Comparison of ENCODE assay signal across 16 mouse cellular contexts in genomic region chr10:118052042-118052441, GRCm38 (mm10).
DNase-seq lines count a peak whose midpoint lies in the region; ATAC-seq and TF ChIP-seq lines count a peak whose summit lies in the region.
"Had no signal": no experiment of that assay in that cellular context is flagged by ENCODE, and none has a peak within 500 bp of the region (broad histone marks: within the 10 kb centered on the region; RNA-seq: fewer than 3 reads in every experiment).

No protein-coding gene starts in this region.

- H3K4me2 ChIP-seq in lung, postnatal 0 days (replicated peaks; ENCODE audit: low read depth, low read length): no peak overlapping the region
- no peak overlapping the region for H3K4me2 ChIP-seq in forebrain, embryonic 16.5 days (ENCODE audit: low read length)
- H3K4me2 ChIP-seq: intestine, embryonic 15.5 days; midbrain, embryonic 15.5 days; neural tube, embryonic 15.5 days had no signal

- no peak for ATAC-seq in lung, postnatal 0 days
- ATAC-seq in forebrain, embryonic 16.5 days: no peak
- ATAC-seq: activated CD4-positive, CD25-positive, alpha-beta regulatory T cell, adult 4 months; intestine, embryonic 15.5 days; midbrain, embryonic 15.5 days had no signal

- DNase-seq in lung, postnatal 0 days (ENCODE audit: low spot score): peak; percentile 26
- no peak for DNase-seq in lung, postnatal 14 days
- DNase-seq in liver, adult 2 months (ENCODE audit: extremely low read depth, low read depth, low spot score): peak; percentile 26
- DNase-seq in spleen, adult 18-20 months: peak; percentile 25 to 32
- DNase-seq in adrenal gland, postnatal 36 days: no peak
- DNase-seq in thymus, adult 2 months: no peak
- DNase-seq: cerebellum, adult 11 months; left cerebral cortex, postnatal 4 days; lung, adult 2 months; right cerebral cortex, postnatal 4 days had no signal

- H3K36me3 ChIP-seq in lung, postnatal 0 days (ENCODE audit: insufficient read depth, low read length): no peaks in the 10 kb centered on the region
- no peaks in the 10 kb centered on the region for H3K36me3 ChIP-seq in liver, adult 2 months (ENCODE audit: control insufficient read depth, insufficient read depth, low read length)
- H3K36me3 ChIP-seq in forebrain, embryonic 16.5 days (ENCODE audit: control insufficient read depth, insufficient read depth): no peaks in the 10 kb centered on the region
- no peaks in the 10 kb centered on the region for H3K36me3 ChIP-seq in thymus, adult 2 months (ENCODE audit: control insufficient read depth, insufficient read depth, low read length)
- H3K36me3 ChIP-seq: intestine, embryonic 15.5 days; midbrain, embryonic 15.5 days; neural tube, embryonic 15.5 days had no signal

- H3K4me3 ChIP-seq in lung, postnatal 0 days (ENCODE audit: low read depth, low read length): no peak overlapping the region
- H3K4me3 ChIP-seq in bone marrow macrophage, adult 2 months (ENCODE audit: insufficient read depth, low read length): peak overlapping the region; percentile 43
- H3K4me3 ChIP-seq in liver, adult 2 months (ENCODE audit: insufficient read depth, low read depth, low read length): no peak overlapping the region
- no peak overlapping the region for H3K4me3 ChIP-seq in forebrain, embryonic 16.5 days (replicated peaks; ENCODE audit: low read length)
- H3K4me3 ChIP-seq in thymus, adult 2 months (ENCODE audit: control insufficient read depth, insufficient read depth, low read length): no peak overlapping the region
- H3K4me3 ChIP-seq: intestine, embryonic 15.5 days; midbrain, embryonic 15.5 days; neural tube, embryonic 15.5 days had no signal

- TF ChIP-seq CTCF in lung, postnatal 0 days (IDR thresholded peaks at IDR 0.05): no peak
- TF ChIP-seq CTCF in bone marrow macrophage, adult 2 months (IDR thresholded peaks at IDR 0.05; ENCODE audit: low read depth, low read length): no peak
- TF ChIP-seq CTCF in liver, adult 2 months (IDR thresholded peaks at IDR 0.05; ENCODE audit: low read depth, low read length): no peak
- TF ChIP-seq CTCF in thymus, adult 2 months (IDR thresholded peaks at IDR 0.05; ENCODE audit: borderline replicate concordance, control insufficient read depth, extremely low read depth, insufficient read depth, low read length, poor library complexity): no peak

- H3K9me3 ChIP-seq in lung, postnatal 0 days (ENCODE audit: low read length): no peaks in the 10 kb centered on the region
- H3K9me3 ChIP-seq in forebrain, embryonic 16.5 days (ENCODE audit: control insufficient read depth, low read length): no peaks in the 10 kb centered on the region
- H3K9me3 ChIP-seq: intestine, embryonic 15.5 days; midbrain, embryonic 15.5 days; neural tube, embryonic 15.5 days had no signal

- H3K27ac ChIP-seq in lung, postnatal 0 days (ENCODE audit: low read length): no peak overlapping the region
- H3K27ac ChIP-seq in bone marrow macrophage, adult 2 months (ENCODE audit: insufficient read depth, low read depth, low read length): peak overlapping the region; percentile 95
- H3K27ac ChIP-seq in liver, adult 2 months (replicated peaks; ENCODE audit: insufficient read depth, low read depth, low read length): no peak overlapping the region
- H3K27ac ChIP-seq in forebrain, embryonic 16.5 days (ENCODE audit: low read length): no peak overlapping the region
- H3K27ac ChIP-seq in thymus, adult 2 months (ENCODE audit: control insufficient read depth, insufficient read depth, low read length): no peak overlapping the region
- H3K27ac ChIP-seq: intestine, embryonic 15.5 days; midbrain, embryonic 15.5 days; neural tube, embryonic 15.5 days had no signal

- no peaks in the 10 kb centered on the region for H3K79me2 ChIP-seq in liver, adult 2 months (ENCODE audit: control insufficient read depth, insufficient read depth, low read length)

- H3K27me3 ChIP-seq in lung, postnatal 0 days (replicated peaks; ENCODE audit: insufficient read depth, low read length): no peaks in the 10 kb centered on the region
- no peaks in the 10 kb centered on the region for H3K27me3 ChIP-seq in liver, adult 2 months (ENCODE audit: control insufficient read depth, insufficient read depth, low read length)
- no peaks in the 10 kb centered on the region for H3K27me3 ChIP-seq in forebrain, embryonic 16.5 days (replicated peaks; ENCODE audit: control insufficient read depth, insufficient read depth, low read length)
- no peaks in the 10 kb centered on the region for H3K27me3 ChIP-seq in thymus, adult 2 months (ENCODE audit: control insufficient read depth, insufficient read depth, low read length)
- H3K27me3 ChIP-seq: intestine, embryonic 15.5 days; midbrain, embryonic 15.5 days; neural tube, embryonic 15.5 days had no signal

- TF ChIP-seq POLR2A in bone marrow macrophage, adult 2 months (IDR thresholded peaks at IDR 0.05; ENCODE audit: borderline replicate concordance, low read depth, low read length): no peak
- no peak for TF ChIP-seq POLR2A in liver, adult 2 months (IDR thresholded peaks at IDR 0.05; ENCODE audit: extremely low read depth, insufficient read depth, low read length)
- no peak for TF ChIP-seq POLR2A in thymus, adult 2 months (IDR thresholded peaks at IDR 0.05; ENCODE audit: control insufficient read depth, extremely low read depth, insufficient read depth, low read length, poor library complexity)

- no peak overlapping the region for H3K9ac ChIP-seq in lung, postnatal 0 days (replicated peaks; ENCODE audit: low read depth)
- no peak overlapping the region for H3K9ac ChIP-seq in liver, adult 2 months (ENCODE audit: low read depth, low read length)
- H3K9ac ChIP-seq in forebrain, embryonic 16.5 days (replicated peaks; ENCODE audit: low read depth, low read length): no peak overlapping the region
- H3K9ac ChIP-seq: intestine, embryonic 15.5 days; midbrain, embryonic 15.5 days; neural tube, embryonic 15.5 days had no signal

- 71% methylated on average over 11 of the region's 11 CpGs for WGBS in lung, postnatal 0 days
- 62% methylated on average over 11 of the region's 11 CpGs for WGBS in liver, adult 2 months
- WGBS in forebrain, embryonic 16.5 days: 90% methylated on average over 11 of the region's 11 CpGs
- WGBS in thymus, adult 2 months: 44% methylated on average over 11 of the region's 11 CpGs

- no peak for TF ChIP-seq EP300 in lung, postnatal 0 days (IDR thresholded peaks at IDR 0.05)

- no peaks in the 10 kb centered on the region for H3K4me1 ChIP-seq in lung, postnatal 0 days (ENCODE audit: insufficient read depth, low read depth, low read length)
- H3K4me1 ChIP-seq in bone marrow macrophage, adult 2 months (ENCODE audit: control insufficient read depth, insufficient read depth, low read length): peaks cover 27% of the 10 kb centered on the region
- H3K4me1 ChIP-seq in liver, adult 2 months (ENCODE audit: control insufficient read depth, insufficient read depth, low read length): peaks cover 2% of the 10 kb centered on the region; the same call in 1 of the 2 replicates
- H3K4me1 ChIP-seq in forebrain, embryonic 16.5 days (replicated peaks; ENCODE audit: control insufficient read depth, insufficient read depth, low read length): no peaks in the 10 kb centered on the region; the same call in 1 of the 2 replicates
- H3K4me1 ChIP-seq in thymus, adult 2 months (replicated peaks; ENCODE audit: control insufficient read depth, insufficient read depth, low read length): peaks cover 15% of the 10 kb centered on the region
- H3K4me1 ChIP-seq: intestine, embryonic 15.5 days had no signal

Comparison
In these comparisons a context has a peak if more than half of its experiments do, and no peak if none do; other contexts are left out.
1. DNase-seq: peak in lung, postnatal 0 days (single experiment), liver, adult 2 months (single experiment) and spleen, adult 18-20 months (2 of 2); none in lung, postnatal 14 days (single experiment), adrenal gland, postnatal 36 days (0 of 2) and thymus, adult 2 months (single experiment).